Mouse (Mus musculus) hindbrain, embryonic 16.5 days (tissue): Measurements from ENCODE around the gene Nsg2. TPM values are rescaled to one million over a fixed set of nuclear protein-coding genes. Genes with fewer than 3 reads are reported as not detected.

Experiments
- ATAC-seq: fragments of 200-750 bp; cut with Nextera tagmentation; 2 replicates; pipeline ENCODE4 v1.8.0; 2017; ENCODE audit warnings: moderate TSS enrichment, moderate library complexity
- H3K27ac ChIP-seq: fragments of 300-500 bp; sonication (generic); 2 replicates; pipeline ENCODE4 v1.5.1; 2014; ENCODE audit warnings: low read depth, mild to moderate bottlenecking, control low read depth, low read length, moderate library complexity
- H3K27me3 ChIP-seq: fragments of 300-500 bp; sonication (generic); replicated peaks from 2 replicates; pipeline ENCODE4 v1.6.1; 2014; ENCODE audit warnings: low read length; ENCODE audit not compliant: control insufficient read depth, insufficient read depth
- H3K36me3 ChIP-seq: fragments of 300-500 bp; sonication (generic); 2 replicates; pipeline ENCODE4 v1.6.1; 2014; ENCODE audit warnings: mild to moderate bottlenecking, low read length, moderate library complexity, mixed read lengths; ENCODE audit not compliant: control insufficient read depth, insufficient read depth
- H3K4me1 ChIP-seq: fragments of 300-500 bp; sonication (generic); 2 replicates; pipeline ENCODE4 v1.6.1; 2014; ENCODE audit warnings: low read depth, low read length; ENCODE audit not compliant: control insufficient read depth, insufficient read depth
- H3K4me2 ChIP-seq: fragments of 300-500 bp; sonication (generic); 2 replicates; pipeline ENCODE4 v1.6.1; 2014; ENCODE audit warnings: mild to moderate bottlenecking, low read length, control low read depth, moderate library complexity
- H3K4me3 ChIP-seq: fragments of 300-500 bp; sonication (generic); 2 replicates; pipeline ENCODE4 v1.5.1; 2014; ENCODE audit warnings: mild to moderate bottlenecking, low read length, control low read depth, moderate library complexity
- H3K9ac ChIP-seq: fragments of 300-500 bp; sonication (generic); 2 replicates; pipeline ENCODE4 v1.6.1; 2014; ENCODE audit warnings: low read depth, mild to moderate bottlenecking, control low read depth, low read length, moderate library complexity
- H3K9me3 ChIP-seq: fragments of 300-500 bp; sonication (generic); 2 replicates; pipeline ENCODE4 v1.6.1; 2014; ENCODE audit warnings: mild to moderate bottlenecking, low read length, moderate library complexity; ENCODE audit not compliant: control insufficient read depth
- WGBS: fragments of 180-500 bp; shearing (Covaris S2); extraction: QIAGEN DNeasy Blood & Tissue Kit; methylation state at CpG from one replicate; pipeline ENCODE4 v1.1.7; 2014; 5-methylcytosine and 5-hydroxymethylcytosine counted together
- polyA plus RNA-seq: library from polyadenylated mRNA; unstranded; fragments of >200 nt; fragmentation: Nextera tagmentation; extraction: Ambion mirVana; gene quantifications from 2 replicates; pipeline ENCODE4 v1.2.1, GENCODE M21; 2015

The Nsg2 gene
- polyA plus RNA-seq, 1 experiment from 2014 or later = 557 TPM

GRCm38 (mm10) chr11:32027474-32028342 lies 27.4 kb downstream of the Nsg2 start:
- Histone ChIP-seq H3K4me3 (no peak overlapping the region), H3K4me1 (peaks cover 49% of the 10 kb centered on the region), H3K27me3 (no peaks in the 10 kb centered on the region), H3K4me2 (peak overlapping the region; percentile 34), H3K9ac (no peak overlapping the region), H3K27ac (peak overlapping the region; percentile 78), H3K9me3 (no peaks in the 10 kb centered on the region), H3K36me3 (peaks cover 2% of the 10 kb centered on the region; the same call in 1 of the 2 replicates)
- peak; percentile 92 for ATAC-seq
- 23% methylated on average over 7 of the region's 7 CpGs for WGBS

GRCm38 (mm10) chr11:32028605-32029004 lies 28.3 kb downstream of the Nsg2 start:
- H3K4me1 ChIP-seq = peaks cover 47% of the 10 kb centered on the region
- no peak overlapping the region for H3K4me3 ChIP-seq
- H3K9me3 ChIP-seq = no peaks in the 10 kb centered on the region
- peaks cover 2% of the 10 kb centered on the region; the same call in 1 of the 2 replicates for H3K36me3 ChIP-seq
- H3K27ac ChIP-seq = peak overlapping the region; percentile 49
- no peak overlapping the region for H3K4me2 ChIP-seq
- H3K27me3 ChIP-seq = no peaks in the 10 kb centered on the region
- no peak for ATAC-seq
- WGBS = 88% methylated on average over 3 of the region's 3 CpGs
- no peak overlapping the region for H3K9ac ChIP-seq

- no peak overlapping the region for H3K4me2 ChIP-seq
- no peaks in the 10 kb centered on the region for H3K27me3 ChIP-seq
- no peak for ATAC-seq
- no peaks in the 10 kb centered on the region for H3K9me3 ChIP-seq
- no peak overlapping the region; the same call in 1 of the 2 replicates for H3K27ac ChIP-seq
- no peak overlapping the region for H3K4me3 ChIP-seq
- 79% methylated on average over 5 of the region's 5 CpGs for WGBS
- peaks cover 44% of the 10 kb centered on the region for H3K4me1 ChIP-seq
- peaks cover 2% of the 10 kb centered on the region; the same call in 1 of the 2 replicates for H3K36me3 ChIP-seq
- no peak overlapping the region for H3K9ac ChIP-seq
Measured at GRCm38 (mm10) chr11:32029356-32029755, 29.1 kb downstream of the Nsg2 start.

- Histone ChIP-seq H3K4me2 (no peak overlapping the region), H3K27me3 (no peaks in the 10 kb centered on the region), H3K4me3 (no peak overlapping the region), H3K27ac (no peak overlapping the region), H3K9me3 (no peaks in the 10 kb centered on the region), H3K36me3 (peaks cover 2% of the 10 kb centered on the region; the same call in 1 of the 2 replicates), H3K4me1 (peaks cover 42% of the 10 kb centered on the region), H3K9ac (no peak overlapping the region)
- ATAC-seq = no peak
- 82% methylated on average over 4 of the region's 4 CpGs for WGBS
Measured at GRCm38 (mm10) chr11:32031396-32031795, 31.1 kb downstream of the Nsg2 start.

GRCm38 (mm10) chr11:32032053-32032452 lies 31.8 kb downstream of the Nsg2 start:
- Histone ChIP-seq H3K4me2 (no peak overlapping the region), H3K4me3 (no peak overlapping the region), H3K27me3 (no peaks in the 10 kb centered on the region), H3K4me1 (peaks cover 35% of the 10 kb centered on the region), H3K27ac (no peak overlapping the region), H3K9ac (no peak overlapping the region), H3K36me3 (peaks cover 2% of the 10 kb centered on the region; the same call in 1 of the 2 replicates), H3K9me3 (no peaks in the 10 kb centered on the region)
- WGBS = 80% methylated on average over 9 of the region's 9 CpGs
- no peak for ATAC-seq

- WGBS = 80% methylated on average over 5 of the region's 5 CpGs
- H3K4me2 ChIP-seq = no peak overlapping the region
Measured at GRCm38 (mm10) chr11:32035831-32036230, 35.6 kb downstream of the Nsg2 start.

GRCm38 (mm10) chr11:32039656-32040055 lies 39.4 kb downstream of the Nsg2 start:
- Histone ChIP-seq H3K9ac (no peak overlapping the region), H3K9me3 (no peaks in the 10 kb centered on the region), H3K4me1 (peaks cover 23% of the 10 kb centered on the region), H3K4me2 (no peak overlapping the region), H3K27me3 (no peaks in the 10 kb centered on the region), H3K4me3 (no peak overlapping the region), H3K36me3 (0 out of 2 replicates have a peak, but pooled peaks cover 2% of the 10 kb centered on the region), H3K27ac (peak overlapping the region; percentile 59)
- peak; percentile 25; the same call in 1 of the 2 replicates for ATAC-seq
- 58% methylated on average over 4 of the region's 4 CpGs for WGBS

More at GRCm38 (mm10) chr11:32035831-32036230, 35.6 kb downstream of the Nsg2 start:
- H3K27me3 ChIP-seq = no peaks in the 10 kb centered on the region
- no peak overlapping the region for H3K9ac ChIP-seq
- H3K9me3 ChIP-seq = no peaks in the 10 kb centered on the region
- no peak overlapping the region for H3K4me3 ChIP-seq
- H3K27ac ChIP-seq = 0 out of 2 replicates have a peak overlapping the region, but pooled peaks have one; percentile 12
- ATAC-seq = no peak
- H3K36me3 ChIP-seq = no peaks in the 10 kb centered on the region; the same call in 1 of the 2 replicates
- peaks cover 23% of the 10 kb centered on the region for H3K4me1 ChIP-seq

GRCm38 (mm10) chr11:32057389-32057788 lies 57.1 kb downstream of the Nsg2 start:
- Histone ChIP-seq H3K4me3 (no peak overlapping the region), H3K27me3 (no peaks in the 10 kb centered on the region), H3K9ac (peak overlapping the region; percentile 25; the same call in 1 of the 2 replicates), H3K36me3 (peaks cover 17% of the 10 kb centered on the region), H3K27ac (peak overlapping the region; percentile 36; the same call in 1 of the 2 replicates), H3K4me2 (no peak overlapping the region), H3K9me3 (no peaks in the 10 kb centered on the region), H3K4me1 (peaks cover 6% of the 10 kb centered on the region)
- WGBS = 45% methylated on average over 11 of the region's 11 CpGs
- peak; percentile 25; the same call in 1 of the 2 replicates for ATAC-seq

- Histone ChIP-seq H3K4me2 (no peak overlapping the region), H3K9ac (no peak overlapping the region), H3K4me3 (no peak overlapping the region), H3K27ac (peak overlapping the region; percentile 36), H3K36me3 (peaks cover 17% of the 10 kb centered on the region), H3K27me3 (no peaks in the 10 kb centered on the region), H3K9me3 (no peaks in the 10 kb centered on the region), H3K4me1 (peaks cover 6% of the 10 kb centered on the region)
- ATAC-seq = no peak
- WGBS = 36% methylated on average over 13 of the region's 13 CpGs
Measured at GRCm38 (mm10) chr11:32057861-32058260, 57.6 kb downstream of the Nsg2 start.
